Mouse (Mus musculus): ENCODE measurements at regions not wholly inside any gene's neighbourhood (a gene's known extent, or its start where the extent isn't known, plus 50 kb on each side); places are given as distances from the start of the nearest gene placed in this dataset.

- DNase-seq: no peak
Observed at GRCm38 (mm10) chr9:5822234-5822633, 346.1 kb upstream of the Pdgfd start.

- DNase-seq: no peak
Observed at GRCm38 (mm10) chr9:5828871-5829270, 339.5 kb upstream of the Pdgfd start.

GRCm38 (mm10) chr9:5842381-5842780 is 326.0 kb upstream of the Pdgfd start:
- no peak for DNase-seq

- no peak for DNase-seq
Observed at GRCm38 (mm10) chr9:5879725-5880124, 288.7 kb upstream of the Pdgfd start.

GRCm38 (mm10) chr9:5922526-5922925 is 245.9 kb upstream of the Pdgfd start:
- no peak for DNase-seq

GRCm38 (mm10) chr9:5928166-5928850 is 240.1 kb upstream of the Pdgfd start:
- DNase-seq: peak; percentile 9

- no peak for DNase-seq
Observed at GRCm38 (mm10) chr9:5972292-5972691, 196.1 kb upstream of the Pdgfd start.

All from kidney, adult 9 months (tissue).